ENCODE assay signal across 12 mouse cellular contexts in the genomic region with DNA sequence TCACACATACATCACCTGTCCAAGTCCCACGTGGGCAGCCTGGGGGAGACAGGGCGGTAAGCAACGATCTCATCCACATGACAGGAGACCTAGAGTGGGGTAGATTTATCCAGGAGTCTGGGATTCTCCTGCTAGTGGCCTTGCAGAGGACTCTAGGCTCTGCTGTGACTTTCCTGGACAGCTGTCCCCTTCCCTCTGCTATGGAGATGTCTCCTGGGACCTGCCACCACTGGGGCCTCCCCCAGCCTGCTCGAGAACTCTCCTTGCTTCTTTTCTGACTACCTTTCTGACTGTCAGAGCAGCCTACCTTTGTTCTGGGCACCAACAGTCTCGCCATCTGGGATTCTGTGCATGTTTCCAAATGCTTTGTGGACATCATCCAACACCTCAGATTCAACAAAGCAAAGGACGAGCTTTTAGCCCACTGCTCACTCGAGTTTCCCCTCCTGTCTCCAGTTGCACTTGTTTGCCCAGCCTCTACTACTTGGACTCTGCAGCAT.
DNase-seq lines count a peak whose midpoint lies in the region; ATAC-seq and TF ChIP-seq lines count a peak whose summit lies in the region.
"Had no signal": no experiment of that assay in that cellular context is flagged by ENCODE, and none has a peak within 500 bp of the region (broad histone marks: within the 10 kb centered on the region; RNA-seq: fewer than 3 reads in every experiment).

No protein-coding gene starts in this region.

- no peak overlapping the region for H3K4me2 ChIP-seq in hindbrain, embryonic 14.5 days (replicated peaks)
- H3K4me2 ChIP-seq in hindbrain, embryonic 12.5 days (replicated peaks): no peak overlapping the region
- H3K4me2 ChIP-seq in embryonic facial prominence, embryonic 14.5 days (ENCODE audit: low read depth, low read length): no peak overlapping the region
- H3K4me2 ChIP-seq: limb, embryonic 13.5 days; midbrain, embryonic 11.5 days had no signal

- DNase-seq in hindbrain, embryonic 14.5 days (ENCODE audit: low spot score): no peak
- peak; percentile 66 for DNase-seq in right cerebral cortex, adult 18-20 months
- DNase-seq in right cerebral cortex, postnatal 10 days (ENCODE audit: low spot score in 2 of 2): no peak
- DNase-seq in embryonic facial prominence, embryonic 14.5 days (ENCODE audit: low spot score): no peak
- no peak for DNase-seq in kidney, adult 9 months
- no peak for DNase-seq in urinary bladder, adult 2 months (ENCODE audit: low spot score)

- TF ChIP-seq CTCF in olfactory bulb, adult 2 months (IDR thresholded peaks at IDR 0.05; ENCODE audit: insufficient read depth, low read depth, low read length): no peak

- H3K27me3 ChIP-seq in hindbrain, embryonic 14.5 days (ENCODE audit: control insufficient read depth, insufficient read depth, low read length): no peaks in the 10 kb centered on the region
- H3K27me3 ChIP-seq in hindbrain, embryonic 12.5 days: no peaks in the 10 kb centered on the region
- no peaks in the 10 kb centered on the region for H3K27me3 ChIP-seq in embryonic facial prominence, embryonic 14.5 days (replicated peaks; ENCODE audit: control insufficient read depth, insufficient read depth, low read length)
- H3K27me3 ChIP-seq: limb, embryonic 13.5 days had no signal

- H3K4me3 ChIP-seq in hindbrain, embryonic 14.5 days (replicated peaks; ENCODE audit: low read length): no peak overlapping the region
- no peak overlapping the region for H3K4me3 ChIP-seq in hindbrain, embryonic 12.5 days
- H3K4me3 ChIP-seq in embryonic facial prominence, embryonic 14.5 days (ENCODE audit: low read depth, low read length): no peak overlapping the region
- no peak overlapping the region for H3K4me3 ChIP-seq in olfactory bulb, adult 2 months (ENCODE audit: insufficient read depth, low read depth, low read length)
- H3K4me3 ChIP-seq: heart, embryonic 10.5 days; limb, embryonic 13.5 days had no signal

- WGBS in hindbrain, embryonic 14.5 days: 73% methylated on average over 7 of the region's 7 CpGs
- WGBS in hindbrain, embryonic 12.5 days: 80% methylated on average over 7 of the region's 7 CpGs
- 61% methylated on average over 7 of the region's 7 CpGs for WGBS in embryonic facial prominence, embryonic 14.5 days
- WGBS in olfactory bulb, adult 2 months: 50% methylated on average over 7 of the region's 7 CpGs

- no peaks in the 10 kb centered on the region for H3K36me3 ChIP-seq in hindbrain, embryonic 14.5 days (replicated peaks; ENCODE audit: control insufficient read depth, insufficient read depth)
- no peaks in the 10 kb centered on the region for H3K36me3 ChIP-seq in hindbrain, embryonic 12.5 days
- H3K36me3 ChIP-seq in embryonic facial prominence, embryonic 14.5 days (ENCODE audit: control insufficient read depth, insufficient read depth, low read length): no peaks in the 10 kb centered on the region
- H3K36me3 ChIP-seq: heart, embryonic 10.5 days; limb, embryonic 13.5 days had no signal

- ATAC-seq in hindbrain, embryonic 14.5 days (ENCODE audit: low FRiP score): no peak
- ATAC-seq in hindbrain, embryonic 12.5 days (ENCODE audit: low FRiP score): no peak
- ATAC-seq in embryonic facial prominence, embryonic 14.5 days (ENCODE audit: low read depth): no peak
- ATAC-seq: CD4-positive, CD25-positive, alpha-beta regulatory T cell, adult 4 months had no signal

- no peak for TF ChIP-seq POLR2A in olfactory bulb, adult 2 months (IDR thresholded peaks at IDR 0.05; ENCODE audit: insufficient read depth, low read depth, low read length)

- no peak overlapping the region for H3K9ac ChIP-seq in hindbrain, embryonic 14.5 days
- no peak overlapping the region for H3K9ac ChIP-seq in hindbrain, embryonic 12.5 days
- peak overlapping the region; percentile 34; the same call in 1 of the 2 replicates for H3K9ac ChIP-seq in embryonic facial prominence, embryonic 14.5 days (ENCODE audit: low read depth, low read length)
- H3K9ac ChIP-seq: limb, embryonic 13.5 days had no signal

- peak overlapping the region; percentile 64 for H3K27ac ChIP-seq in hindbrain, embryonic 14.5 days
- no peak overlapping the region for H3K27ac ChIP-seq in hindbrain, embryonic 12.5 days
- no peak overlapping the region for H3K27ac ChIP-seq in embryonic facial prominence, embryonic 14.5 days (replicated peaks; ENCODE audit: low read depth, low read length)
- H3K27ac ChIP-seq in olfactory bulb, adult 2 months (ENCODE audit: insufficient read depth, low read depth, low read length): peak overlapping the region; percentile 43
- H3K27ac ChIP-seq: heart, embryonic 10.5 days; limb, embryonic 13.5 days had no signal

- peaks cover 6% of the 10 kb centered on the region; the same call in 1 of the 2 replicates for H3K4me1 ChIP-seq in hindbrain, embryonic 14.5 days (replicated peaks; ENCODE audit: control insufficient read depth, insufficient read depth, low read length)
- peaks cover 16% of the 10 kb centered on the region for H3K4me1 ChIP-seq in hindbrain, embryonic 12.5 days
- peaks cover 15% of the 10 kb centered on the region for H3K4me1 ChIP-seq in embryonic facial prominence, embryonic 14.5 days (ENCODE audit: control insufficient read depth, insufficient read depth, low read length)
- H3K4me1 ChIP-seq in olfactory bulb, adult 2 months (ENCODE audit: control insufficient read depth, insufficient read depth, low read length): peaks cover 37% of the 10 kb centered on the region

- H3K9me3 ChIP-seq in hindbrain, embryonic 14.5 days (ENCODE audit: control insufficient read depth, low read length): no peaks in the 10 kb centered on the region
- no peaks in the 10 kb centered on the region for H3K9me3 ChIP-seq in hindbrain, embryonic 12.5 days (replicated peaks)
- peaks cover 5% of the 10 kb centered on the region for H3K9me3 ChIP-seq in embryonic facial prominence, embryonic 14.5 days (ENCODE audit: control insufficient read depth, low read length)
- H3K9me3 ChIP-seq: heart, embryonic 10.5 days had no signal

Comparison
In these comparisons a context has a peak if more than half of its experiments do, and no peak if none do; other contexts are left out.
1. H3K27ac ChIP-seq: peak in hindbrain, embryonic 14.5 days (single experiment) and olfactory bulb, adult 2 months (single experiment); none in hindbrain, embryonic 12.5 days (single experiment) and embryonic facial prominence, embryonic 14.5 days (single experiment).